Mouse (Mus musculus) spleen, adult 12 weeks (tissue): ENCODE data around the gene Gabbr1.

Experiments used
- DNase-seq: peaks from one replicate; pipeline ENCODE4 v3.0.0; 2022; ENCODE audit warnings: low spot score

Gabbr1 gene

GRCm38 (mm10) chr17:37075766-37076165, 30.0 kb downstream of the Gabbr1 start:
- no peak for DNase-seq

GRCm38 (mm10) chr17:37078193-37078592, 32.4 kb downstream of the Gabbr1 start:
- no peak for DNase-seq

- DNase-seq: no peak
These were observed 33.2 kb downstream of the Gabbr1 start for GRCm38 (mm10) chr17:37078990-37079389.

- no peak for DNase-seq
These were observed 34.4 kb downstream of the Gabbr1 start for GRCm38 (mm10) chr17:37080119-37080518.

- no peak for DNase-seq
These were observed 35.9 kb downstream of the Gabbr1 start for GRCm38 (mm10) chr17:37081659-37082058.

GRCm38 (mm10) chr17:37083327-37083726, 37.6 kb downstream of the Gabbr1 start:
- no peak for DNase-seq

- DNase-seq: no peak
These were observed 38.9 kb downstream of the Gabbr1 start for GRCm38 (mm10) chr17:37084632-37085031.

GRCm38 (mm10) chr17:37085545-37085944, 39.8 kb downstream of the Gabbr1 start:
- DNase-seq: no peak

- DNase-seq: no peak
These were observed 42.6 kb downstream of the Gabbr1 start, which contains the start of gene Olfr90 for GRCm38 (mm10) chr17:37088399-37088798. TSS of gene Olfr90 (minus strand) at chr17:37088499.

- no peak for DNase-seq
These were observed 46.4 kb downstream of the Gabbr1 start for GRCm38 (mm10) chr17:37092198-37092597.

GRCm38 (mm10) chr17:37093289-37093688, 47.5 kb downstream of the Gabbr1 start:
- DNase-seq: no peak

GRCm38 (mm10) chr17:37098178-37098577, 52.4 kb downstream of the Gabbr1 start, which contains the start of gene Olfr91:
TSS of gene Olfr91 (minus strand) at chr17:37098278.
- DNase-seq: no peak

GRCm38 (mm10) chr17:37119988-37120387, 74.2 kb downstream of the Gabbr1 start, which contains the start of gene Olfr92:
TSS of gene Olfr92 (minus strand) at chr17:37120088.
- DNase-seq: no peak
